Mouse (Mus musculus): ENCODE measurements around the gene Pex5. TPM values are rescaled to one million over a fixed set of nuclear protein-coding genes. Genes with fewer than 3 reads are reported as not detected.

Pex5 gene
- polyA plus RNA-seq, 1 experiment from 2014 or later: 48.5 TPM

- no peaks in the 10 kb centered on the region for H3K36me3 ChIP-seq (ENCODE audit: control insufficient read depth, insufficient read depth, low read length)
- no peak overlapping the region for H3K27ac ChIP-seq (ENCODE audit: low read length)
- H3K4me3 ChIP-seq (ENCODE audit: low read length): no peak overlapping the region
- 90% methylated on average over 16 of the region's 16 CpGs for WGBS
- no peak for ATAC-seq
- H3K9me3 ChIP-seq (ENCODE audit: control insufficient read depth, low read length): no peaks in the 10 kb centered on the region
- 0 out of 2 replicates have a peak, but pooled peaks cover 5% of the 10 kb centered on the region for H3K4me1 ChIP-seq (ENCODE audit: control insufficient read depth, insufficient read depth, low read length)
- H3K4me2 ChIP-seq (ENCODE audit: low read depth, low read length): no peak overlapping the region
- no peak overlapping the region for H3K9ac ChIP-seq (ENCODE audit: low read depth, low read length)
- H3K27me3 ChIP-seq (replicated peaks; ENCODE audit: control insufficient read depth, insufficient read depth, low read length): no peaks in the 10 kb centered on the region
These were observed 34.2 kb upstream of the Pex5 start for GRCm38 (mm10) chr6:124448959-124449667.

- no peaks in the 10 kb centered on the region for H3K27me3 ChIP-seq (replicated peaks; ENCODE audit: control insufficient read depth, insufficient read depth, low read length)
- H3K4me2 ChIP-seq (ENCODE audit: low read depth, low read length): no peak overlapping the region
- H3K4me1 ChIP-seq (ENCODE audit: control insufficient read depth, insufficient read depth, low read length): 0 out of 2 replicates have a peak, but pooled peaks cover 5% of the 10 kb centered on the region
- no peak overlapping the region for H3K27ac ChIP-seq (ENCODE audit: low read length)
- H3K36me3 ChIP-seq (ENCODE audit: control insufficient read depth, insufficient read depth, low read length): no peaks in the 10 kb centered on the region
- no peaks in the 10 kb centered on the region for H3K9me3 ChIP-seq (ENCODE audit: control insufficient read depth, low read length)
- H3K9ac ChIP-seq (ENCODE audit: low read depth, low read length): no peak overlapping the region
- WGBS: 70% methylated on average over 10 of the region's 10 CpGs
- no peak overlapping the region for H3K4me3 ChIP-seq (ENCODE audit: low read length)
- ATAC-seq: no peak
These were observed 33.5 kb upstream of the Pex5 start for GRCm38 (mm10) chr6:124448186-124448852.

- no peaks in the 10 kb centered on the region for H3K9me3 ChIP-seq (ENCODE audit: control insufficient read depth, low read length)
- 0 out of 2 replicates have a peak, but pooled peaks cover 5% of the 10 kb centered on the region for H3K4me1 ChIP-seq (ENCODE audit: control insufficient read depth, insufficient read depth, low read length)
- H3K27ac ChIP-seq (ENCODE audit: low read length): no peak overlapping the region
- no peak overlapping the region for H3K4me3 ChIP-seq (ENCODE audit: low read length)
- no peaks in the 10 kb centered on the region for H3K27me3 ChIP-seq (replicated peaks; ENCODE audit: control insufficient read depth, insufficient read depth, low read length)
- ATAC-seq: no peak
- no peaks in the 10 kb centered on the region for H3K36me3 ChIP-seq (ENCODE audit: control insufficient read depth, insufficient read depth, low read length)
- H3K4me2 ChIP-seq (ENCODE audit: low read depth, low read length): no peak overlapping the region
- H3K9ac ChIP-seq (ENCODE audit: low read depth, low read length): no peak overlapping the region
- 71% methylated on average over 2 of the region's 2 CpGs for WGBS
These were observed 32.5 kb upstream of the Pex5 start for GRCm38 (mm10) chr6:124447356-124447755.

- H3K36me3 ChIP-seq (ENCODE audit: control insufficient read depth, insufficient read depth, low read length): no peaks in the 10 kb centered on the region
- H3K4me3 ChIP-seq (ENCODE audit: low read length): no peak overlapping the region
- H3K27me3 ChIP-seq (replicated peaks; ENCODE audit: control insufficient read depth, insufficient read depth, low read length): no peaks in the 10 kb centered on the region
- H3K4me2 ChIP-seq (ENCODE audit: low read depth, low read length): no peak overlapping the region
- H3K9me3 ChIP-seq (ENCODE audit: control insufficient read depth, low read length): no peaks in the 10 kb centered on the region
- no peaks in the 10 kb centered on the region for H3K4me1 ChIP-seq (ENCODE audit: control insufficient read depth, insufficient read depth, low read length)
- 95% methylated on average over 9 of the region's 9 CpGs for WGBS
- H3K27ac ChIP-seq (ENCODE audit: low read length): no peak overlapping the region
- H3K9ac ChIP-seq (ENCODE audit: low read depth, low read length): no peak overlapping the region
- ATAC-seq: peak; percentile 21; the same call in 1 of the 2 replicates
These were observed 31.6 kb upstream of the Pex5 start for GRCm38 (mm10) chr6:124446459-124446858.

DNA sequence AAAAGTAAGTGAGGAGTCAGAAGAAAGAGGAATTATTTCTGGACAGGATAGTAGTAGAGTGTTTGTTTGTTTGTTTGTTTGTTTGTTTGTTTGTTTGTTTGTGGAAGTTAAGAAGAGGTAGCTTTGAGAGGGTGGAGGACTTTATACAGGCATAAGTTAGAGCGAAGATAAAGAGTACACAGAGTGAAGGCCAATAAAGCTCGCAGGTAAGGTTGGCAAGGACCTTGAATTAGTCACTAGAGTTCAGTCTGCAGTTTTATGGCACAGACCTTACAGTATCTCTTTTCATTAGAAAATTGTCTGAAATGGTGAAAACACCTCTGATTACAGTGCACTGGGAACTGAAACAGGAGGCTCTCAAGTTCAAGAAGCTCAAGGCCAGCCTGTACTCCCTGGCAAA is 31.2 kb upstream of the Pex5 start:
- Histone ChIP-seq H3K27ac (ENCODE audit: low read length) (no peak overlapping the region), H3K9ac (ENCODE audit: low read depth, low read length) (no peak overlapping the region), H3K9me3 (ENCODE audit: control insufficient read depth, low read length) (no peaks in the 10 kb centered on the region), H3K4me1 (ENCODE audit: control insufficient read depth, insufficient read depth, low read length) (no peaks in the 10 kb centered on the region), H3K4me2 (ENCODE audit: low read depth, low read length) (no peak overlapping the region), H3K36me3 (ENCODE audit: control insufficient read depth, insufficient read depth, low read length) (no peaks in the 10 kb centered on the region), H3K27me3 (replicated peaks; ENCODE audit: control insufficient read depth, insufficient read depth, low read length) (no peaks in the 10 kb centered on the region), H3K4me3 (ENCODE audit: low read length) (no peak overlapping the region)
- WGBS: 66% methylated on average over 2 of the region's 2 CpGs
- ATAC-seq: peak; percentile 76

GRCm38 (mm10) chr6:124443338-124443737 is 28.5 kb upstream of the Pex5 start:
- H3K27me3 ChIP-seq (replicated peaks; ENCODE audit: control insufficient read depth, insufficient read depth, low read length): no peaks in the 10 kb centered on the region
- H3K4me2 ChIP-seq (ENCODE audit: low read depth, low read length): no peak overlapping the region
- no peak for ATAC-seq
- H3K9ac ChIP-seq (ENCODE audit: low read depth, low read length): no peak overlapping the region
- WGBS: 86% methylated on average over 2 of the region's 2 CpGs
- no peaks in the 10 kb centered on the region for H3K36me3 ChIP-seq (ENCODE audit: control insufficient read depth, insufficient read depth, low read length)
- no peak overlapping the region for H3K27ac ChIP-seq (ENCODE audit: low read length)
- no peak overlapping the region for H3K4me3 ChIP-seq (ENCODE audit: low read length)
- H3K4me1 ChIP-seq (ENCODE audit: control insufficient read depth, insufficient read depth, low read length): no peaks in the 10 kb centered on the region
- H3K9me3 ChIP-seq (ENCODE audit: control insufficient read depth, low read length): no peaks in the 10 kb centered on the region

DNA sequence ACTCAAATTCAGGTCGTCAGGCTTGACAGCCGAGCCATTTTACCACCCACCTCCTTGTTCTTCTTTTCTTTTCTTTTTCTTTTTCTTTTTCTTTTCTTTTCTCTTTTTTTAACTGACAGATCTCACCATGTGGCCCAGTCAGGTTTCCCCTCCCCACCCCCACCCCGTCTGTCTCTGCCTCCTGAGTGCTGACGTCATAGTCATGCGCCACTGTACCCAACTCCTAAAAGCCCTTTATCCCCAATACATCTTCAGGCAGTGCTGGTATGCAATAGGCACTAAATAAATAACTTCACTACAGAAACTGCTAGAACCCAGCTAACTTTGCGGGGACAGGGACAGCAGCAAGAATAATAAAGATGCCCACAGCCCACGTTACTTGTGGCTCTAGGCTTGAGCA is 21.4 kb upstream of the Pex5 start:
- Histone ChIP-seq H3K4me1 (ENCODE audit: control insufficient read depth, insufficient read depth, low read length) (no peaks in the 10 kb centered on the region; the same call in 1 of the 2 replicates), H3K4me3 (ENCODE audit: low read length) (no peak overlapping the region), H3K9ac (ENCODE audit: low read depth, low read length) (no peak overlapping the region), H3K27me3 (replicated peaks; ENCODE audit: control insufficient read depth, insufficient read depth, low read length) (no peaks in the 10 kb centered on the region), H3K36me3 (ENCODE audit: control insufficient read depth, insufficient read depth, low read length) (no peaks in the 10 kb centered on the region), H3K9me3 (ENCODE audit: control insufficient read depth, low read length) (no peaks in the 10 kb centered on the region), H3K4me2 (ENCODE audit: low read depth, low read length) (no peak overlapping the region), H3K27ac (ENCODE audit: low read length) (no peak overlapping the region)
- no peak for ATAC-seq
- WGBS: 81% methylated on average over 7 of the region's 7 CpGs

GRCm38 (mm10) chr6:124435173-124435572 is 20.3 kb upstream of the Pex5 start:
- no peaks in the 10 kb centered on the region; the same call in 1 of the 2 replicates for H3K4me1 ChIP-seq (ENCODE audit: control insufficient read depth, insufficient read depth, low read length)
- no peak for ATAC-seq
- no peak overlapping the region for H3K27ac ChIP-seq (ENCODE audit: low read length)
- no peak overlapping the region for H3K4me3 ChIP-seq (ENCODE audit: low read length)
- H3K4me2 ChIP-seq (ENCODE audit: low read depth, low read length): no peak overlapping the region
- H3K9ac ChIP-seq (ENCODE audit: low read depth, low read length): no peak overlapping the region
- no peaks in the 10 kb centered on the region for H3K27me3 ChIP-seq (replicated peaks; ENCODE audit: control insufficient read depth, insufficient read depth, low read length)
- WGBS: 76% methylated on average over 5 of the region's 5 CpGs
- no peaks in the 10 kb centered on the region for H3K36me3 ChIP-seq (ENCODE audit: control insufficient read depth, insufficient read depth, low read length)
- no peaks in the 10 kb centered on the region for H3K9me3 ChIP-seq (ENCODE audit: control insufficient read depth, low read length)

- Histone ChIP-seq H3K4me3 (ENCODE audit: low read length) (no peak overlapping the region), H3K4me1 (ENCODE audit: control insufficient read depth, insufficient read depth, low read length) (no peaks in the 10 kb centered on the region; the same call in 1 of the 2 replicates), H3K27ac (ENCODE audit: low read length) (no peak overlapping the region), H3K9ac (ENCODE audit: low read depth, low read length) (no peak overlapping the region), H3K36me3 (ENCODE audit: control insufficient read depth, insufficient read depth, low read length) (no peaks in the 10 kb centered on the region), H3K4me2 (ENCODE audit: low read depth, low read length) (no peak overlapping the region), H3K27me3 (replicated peaks; ENCODE audit: control insufficient read depth, insufficient read depth, low read length) (no peaks in the 10 kb centered on the region), H3K9me3 (ENCODE audit: control insufficient read depth, low read length) (no peaks in the 10 kb centered on the region)
- no peak for ATAC-seq
- WGBS: 90% methylated on average over 8 of the region's 8 CpGs
These were observed 18.9 kb upstream of the Pex5 start for GRCm38 (mm10) chr6:124433688-124434324.
